Comparison of ENCODE assay signal across 8 mouse cellular contexts in genomic region chr8:84600311-84600907, GRCm38 (mm10).
A peak's percentile ranks its signal among the peaks of the same experiment; 100 is the strongest.
DNase-seq lines count a peak whose midpoint lies in the region; ATAC-seq and TF ChIP-seq lines count a peak whose summit lies in the region.

No protein-coding gene starts in this region.

- peak overlapping the region; percentile 35 to 71; a peak in 3 of 4 replicates for H3K4me3 ChIP-seq in ES-E14 (ENCODE audit: insufficient read depth in 1 of 2, low read depth in 1 of 2, low read length in 2 of 2, poor library complexity in 1 of 2, severe bottlenecking in 1 of 2)
- peak overlapping the region; percentile 51 for H3K4me3 ChIP-seq in hindbrain, embryonic 10.5 days
- peak overlapping the region; percentile 26 for H3K4me3 ChIP-seq in midbrain, embryonic 11.5 days (ENCODE audit: low read depth, low read length)

- H3K4me1 ChIP-seq in ES-E14 (ENCODE audit: control insufficient read depth in 2 of 2, insufficient read depth in 2 of 2, low read length in 2 of 2, poor library complexity in 1 of 2) = peaks cover 5 to 22% of the 10 kb centered on the region in 2 experiments; a peak in 3 of 4 replicates
- peaks cover 34% of the 10 kb centered on the region for H3K4me1 ChIP-seq in hindbrain, embryonic 10.5 days (replicated peaks)
- H3K4me1 ChIP-seq in midbrain, embryonic 11.5 days (ENCODE audit: control insufficient read depth, insufficient read depth, low read length) = peaks cover 18% of the 10 kb centered on the region

- peaks cover 64% of the 10 kb centered on the region for H3K27me3 ChIP-seq in hindbrain, embryonic 10.5 days (ENCODE audit: insufficient read depth, poor library complexity, severe bottlenecking)
- H3K27me3 ChIP-seq in midbrain, embryonic 11.5 days (ENCODE audit: control insufficient read depth, insufficient read depth, low read length) = peaks cover 7% of the 10 kb centered on the region; the same call in 1 of the 2 replicates

- H3K4me2 ChIP-seq in midbrain, embryonic 11.5 days = peak overlapping the region; percentile 56

- peak; percentile 23 for DNase-seq in embryo, embryonic 10 days (ENCODE audit: low spot score)
- no peak for DNase-seq in embryo, embryonic 11 days
- DNase-seq in ES-E14 (ENCODE audit: low read depth, low spot score) = no peak
- peak; percentile 53 for DNase-seq in hindbrain, embryonic 10.5 days (ENCODE audit: low spot score)
- DNase-seq in midbrain, embryonic 11.5 days (ENCODE audit: low spot score, missing footprints) = peak; percentile 94
- DNase-seq in ovary, postnatal 10 days (ENCODE audit: low spot score) = no peak
- DNase-seq in urinary bladder, postnatal 36 days (ENCODE audit: low spot score in 2 of 2) = no peak

- in situ Hi-C loops in ES-E14 (cut with MboI; ENCODE audit: low sequenced_read_pairs in 2 of 2, unreplicated experiment in 2 of 2) = no loop called here

- H3K9me3 ChIP-seq in ES-E14 (ENCODE audit: control insufficient read depth, insufficient read depth, low read depth, low read length) = no peaks in the 10 kb centered on the region
- H3K9me3 ChIP-seq in hindbrain, embryonic 10.5 days = no peaks in the 10 kb centered on the region
- H3K9me3 ChIP-seq in midbrain, embryonic 11.5 days (ENCODE audit: control insufficient read depth, low read length) = no peaks in the 10 kb centered on the region

- peak overlapping the region; percentile 69 for H3K9ac ChIP-seq in ES-E14 (ENCODE audit: insufficient read depth, low read depth, low read length, poor library complexity, severe bottlenecking)
- H3K9ac ChIP-seq in midbrain, embryonic 11.5 days (ENCODE audit: low read length) = peak overlapping the region; percentile 64

- no peak overlapping the region for H3K27ac ChIP-seq in ES-E14 (ENCODE audit: insufficient read depth, low read depth, low read length, poor library complexity, severe bottlenecking)
- peak overlapping the region; percentile 88 for H3K27ac ChIP-seq in hindbrain, embryonic 10.5 days
- no peak overlapping the region for H3K27ac ChIP-seq in midbrain, embryonic 11.5 days (ENCODE audit: low read depth, low read length)

- 4% methylated on average over 26 of the region's 26 CpGs for WGBS in hindbrain, embryonic 10.5 days
- 2% methylated on average over 25 of the region's 26 CpGs for WGBS in midbrain, embryonic 11.5 days

- peak; percentile 41 for ATAC-seq in midbrain, embryonic 11.5 days (ENCODE audit: low FRiP score)
- ATAC-seq in megakaryocyte-erythroid progenitor cell, adult 5-6 weeks (replicated peaks; ENCODE audit: low FRiP score, low TSS enrichment, poor library complexity, severe bottlenecking) = no peak

- H3K36me3 ChIP-seq in ES-E14 (ENCODE audit: control insufficient read depth, insufficient read depth, low read length, poor library complexity, severe bottlenecking) = no peaks in the 10 kb centered on the region; the same call in 1 of the 2 replicates
- peaks cover 5% of the 10 kb centered on the region; the same call in 1 of the 2 replicates for H3K36me3 ChIP-seq in hindbrain, embryonic 10.5 days
- H3K36me3 ChIP-seq in midbrain, embryonic 11.5 days (ENCODE audit: control insufficient read depth, insufficient read depth, low read length) = no peaks in the 10 kb centered on the region

TF ChIP-seq in ES-E14, 5 proteins besides CTCF, POLR2A, EP300 and RAD21:
- TF ChIP-seq ZNF384 (IDR thresholded peaks at IDR 0.05; ENCODE audit: low read depth, low read length) = no peak
- TF ChIP-seq MAFK (IDR thresholded peaks at IDR 0.05; ENCODE audit: insufficient read depth, low read depth, low read length) = no peak
- no peak for TF ChIP-seq ZC3H11A (IDR thresholded peaks at IDR 0.05; ENCODE audit: borderline replicate concordance, low read depth, low read length)
- TF ChIP-seq HCFC1 (IDR thresholded peaks at IDR 0.05; ENCODE audit: borderline replicate concordance, insufficient read depth, low read length) = no peak
- no peak for TF ChIP-seq CHD2 (IDR thresholded peaks at IDR 0.05; ENCODE audit: low read depth, low read length)
TF ChIP-seq in ES-E14: peak in this region for 0.

Comparison
In these comparisons a context has a peak if more than half of its experiments do, and no peak if none do; other contexts are left out.
1. DNase-seq: peak in embryo, embryonic 10 days (single experiment), hindbrain, embryonic 10.5 days (single experiment) and midbrain, embryonic 11.5 days (single experiment); none in embryo, embryonic 11 days (single experiment), ES-E14 (single experiment), ovary, postnatal 10 days (single experiment) and urinary bladder, postnatal 36 days (0 of 2).
2. Peak in every context shown above with its lines, with median percentiles within 50 percentile points of each other: H3K4me3 ChIP-seq.